Mouse (Mus musculus) kidney, postnatal 14 days (tissue): ENCODE measurements around the gene Ltbp2.
A peak's percentile ranks its signal among the peaks of the same experiment; 100 is the strongest.

Experiments used
- DNase-seq: peaks from one replicate; pipeline ENCODE4 v3.0.0; 2022; ENCODE audit warnings: mixed read lengths

Gene Ltbp2

DNA sequence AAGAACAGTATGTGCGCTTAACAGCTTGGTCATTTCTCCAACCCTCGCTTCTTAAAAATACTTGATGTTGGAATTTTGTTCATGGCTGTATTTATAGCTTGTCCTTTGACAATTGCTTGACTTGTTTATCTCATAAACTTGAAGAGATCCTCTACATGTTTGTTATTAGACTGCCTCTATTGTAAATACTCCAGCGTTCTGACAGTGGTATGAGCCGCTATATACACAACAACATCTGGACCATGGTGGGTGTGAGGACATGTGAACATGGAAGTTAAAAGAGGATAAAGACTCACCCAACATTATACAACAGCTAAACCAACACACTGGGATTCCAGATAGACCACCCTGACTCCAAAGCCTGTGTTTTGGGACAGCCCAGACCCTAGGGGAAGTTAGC, 41.6 kb downstream of the Ltbp2 start:
- DNase-seq: no peak

DNA sequence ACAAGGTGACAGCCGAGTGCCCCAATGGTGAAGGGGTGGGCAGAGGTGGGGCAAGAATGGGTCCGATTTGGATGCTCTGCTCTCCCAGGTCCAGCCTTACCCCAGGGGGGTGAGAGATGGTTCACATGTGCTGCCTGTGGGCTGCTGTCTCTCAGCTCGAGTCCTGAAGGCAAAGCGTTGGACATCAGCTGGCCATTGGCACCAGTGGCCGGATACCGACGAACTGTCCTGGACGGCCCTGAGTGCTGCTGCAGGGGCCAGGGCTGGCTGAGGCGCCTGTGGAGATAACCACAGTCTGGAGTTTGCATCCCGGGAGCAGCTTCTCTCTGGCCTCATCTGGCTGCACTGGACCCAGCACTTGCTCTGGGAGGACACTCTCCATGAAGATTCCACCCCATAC, 44.7 kb downstream of the Ltbp2 start:
- DNase-seq: no peak

DNA sequence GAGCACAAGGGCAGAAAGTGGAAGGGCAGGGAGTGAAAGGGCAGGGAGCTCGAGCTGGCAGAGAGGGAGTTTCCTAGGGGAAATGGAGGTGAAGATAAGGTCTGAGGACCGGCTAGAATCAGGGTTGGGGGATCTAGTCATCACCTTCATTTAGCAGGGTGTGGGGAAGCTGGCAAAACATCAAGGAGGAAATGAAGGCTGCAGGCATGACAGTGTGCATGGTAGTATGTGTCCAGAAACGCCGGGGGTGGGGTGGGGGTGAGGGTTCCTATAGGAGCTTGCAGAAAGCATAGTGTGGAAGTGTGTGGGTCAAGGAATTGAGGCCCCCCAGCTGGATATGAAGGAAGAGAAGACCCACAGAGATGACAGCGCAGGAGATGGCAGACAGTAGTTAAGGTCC, 45.2 kb downstream of the Ltbp2 start:
- DNase-seq: no peak

DNA sequence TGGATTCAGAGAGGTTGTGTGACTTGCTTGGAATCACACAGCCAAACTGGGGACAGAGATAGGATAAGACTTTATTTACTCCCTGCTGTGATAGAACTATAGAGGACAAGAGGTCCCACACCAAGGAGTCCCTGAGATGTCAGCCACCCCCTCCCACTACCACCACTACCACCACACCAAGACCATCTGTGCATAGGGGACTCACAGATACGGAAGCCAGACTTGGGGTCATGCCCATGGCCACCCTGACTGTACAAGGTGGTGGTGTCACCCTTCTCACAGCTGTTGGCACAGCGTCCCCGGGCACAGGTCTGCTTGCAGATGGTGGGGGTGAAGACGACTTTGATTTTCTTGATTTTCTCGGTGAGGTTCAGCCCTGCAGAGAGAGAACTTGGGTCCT, 45.9 kb downstream of the Ltbp2 start:
- no peak for DNase-seq

DNA sequence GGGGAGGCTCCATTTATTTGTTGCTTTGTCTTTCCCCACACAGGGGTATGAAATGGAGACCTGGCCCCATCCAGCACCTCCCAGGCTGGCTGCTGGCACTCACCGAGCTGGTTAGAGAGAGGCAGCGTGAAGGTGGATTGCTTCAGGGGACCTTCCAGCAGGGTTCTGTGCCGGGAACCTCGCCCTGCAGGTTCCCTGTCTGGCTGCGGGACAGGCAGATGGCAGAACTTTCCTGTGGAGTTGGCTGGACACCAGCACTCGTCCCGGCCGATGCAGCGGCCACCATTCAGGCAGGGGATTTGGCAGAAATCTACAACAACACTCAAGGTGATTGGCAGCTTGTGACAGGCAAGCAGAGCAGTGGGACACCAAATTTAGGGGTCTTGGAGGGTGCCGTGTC, 46.4 kb downstream of the Ltbp2 start:
- no peak for DNase-seq

DNA sequence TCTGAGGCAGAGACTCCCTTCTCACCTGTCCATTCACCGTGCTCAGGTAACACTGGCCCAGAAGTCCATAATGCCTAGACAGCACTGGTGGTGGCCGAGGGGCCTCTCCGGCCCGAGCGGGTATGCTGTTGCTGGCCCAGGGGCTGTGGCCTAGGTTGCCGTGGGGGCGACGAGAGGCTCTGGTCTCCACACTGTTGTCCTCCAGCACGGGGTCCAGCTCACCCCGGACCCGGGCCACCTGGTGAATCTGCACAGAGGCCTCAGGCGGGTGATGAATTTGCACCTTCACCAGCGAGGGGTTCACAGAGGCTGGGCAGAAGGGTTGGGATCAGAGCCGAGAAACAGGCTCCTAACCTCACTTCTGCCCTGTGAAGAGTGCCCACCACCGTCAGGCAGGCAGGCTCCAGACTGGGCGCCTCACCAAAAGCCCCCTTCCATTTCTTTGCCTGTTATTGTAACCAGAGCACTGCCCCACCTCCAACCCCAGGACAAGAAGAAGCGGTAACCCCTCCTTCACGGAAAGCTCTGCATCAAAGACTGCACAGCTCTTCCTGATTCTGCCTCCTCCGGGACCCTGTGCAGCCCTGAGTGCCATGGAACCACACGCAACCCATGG, 47.1 kb downstream of the Ltbp2 start:
- DNase-seq: no peak

DNA sequence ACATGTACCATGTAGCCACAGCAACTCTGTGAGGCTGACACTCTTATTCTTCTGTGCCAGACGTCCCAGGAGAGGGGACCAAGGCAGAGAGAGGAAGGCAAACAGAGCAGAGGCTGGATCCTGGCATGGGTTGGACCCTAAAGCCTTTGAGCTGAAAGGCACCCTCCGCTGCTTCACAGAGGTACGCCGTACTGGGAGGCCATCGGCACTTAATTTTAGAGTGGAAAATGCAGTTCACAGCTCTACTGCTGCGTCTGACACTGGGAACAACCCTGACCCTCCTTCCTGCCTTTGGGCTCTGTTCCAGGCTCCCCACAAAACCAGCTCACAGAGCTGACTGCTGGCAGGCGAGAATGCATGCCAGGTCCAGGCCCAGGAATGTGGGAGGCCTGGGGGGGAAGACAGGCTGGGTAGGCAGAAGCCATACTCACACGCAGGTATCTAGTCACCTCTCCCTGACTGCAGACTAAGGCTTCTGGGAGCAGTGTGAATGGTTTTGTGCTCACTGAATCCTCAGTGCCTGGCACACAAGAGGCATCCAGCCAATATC, 48.9 kb downstream of the Ltbp2 start:
- no peak for DNase-seq

DNA sequence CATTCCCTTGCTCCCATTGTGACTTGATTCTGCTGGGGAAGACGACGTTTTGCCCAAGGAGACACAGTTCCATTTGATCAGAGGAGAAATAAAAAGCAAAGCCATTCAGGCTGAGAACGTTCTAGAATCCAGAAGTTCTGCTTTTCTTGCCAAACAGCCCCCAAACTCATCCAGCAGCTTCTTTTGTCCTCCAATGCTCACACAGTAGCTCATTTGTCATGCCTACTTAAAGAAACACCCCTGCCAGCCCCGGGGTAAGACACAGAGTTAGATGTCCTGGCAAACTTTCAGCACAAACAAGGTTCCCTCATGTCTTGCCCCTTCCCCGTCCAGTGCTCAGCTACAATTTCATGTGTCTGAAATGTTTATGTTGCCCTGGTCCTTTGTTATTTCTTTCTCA, 52.1 kb downstream of the Ltbp2 start:
- DNase-seq: no peak

DNA sequence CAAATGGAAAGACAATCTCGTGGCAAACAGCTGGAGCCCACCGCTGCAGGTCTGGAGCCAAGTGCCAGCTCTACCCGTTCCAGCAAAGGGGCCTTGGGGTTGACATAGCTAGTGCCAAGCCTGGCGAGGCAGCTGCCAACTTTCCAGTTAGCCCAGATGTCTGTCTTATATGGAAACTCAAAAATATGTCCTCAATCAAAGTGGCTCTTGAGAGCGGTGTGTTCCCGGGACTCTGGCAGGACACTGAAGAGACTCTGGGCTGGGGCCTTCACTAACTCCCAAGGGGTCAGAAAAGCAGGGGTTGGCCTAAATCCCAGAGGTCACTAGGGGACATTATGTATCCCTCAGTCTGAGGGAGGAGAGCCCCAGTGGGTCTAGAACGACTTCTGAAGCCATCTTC, 52.7 kb downstream of the Ltbp2 start:
- DNase-seq: no peak

DNA sequence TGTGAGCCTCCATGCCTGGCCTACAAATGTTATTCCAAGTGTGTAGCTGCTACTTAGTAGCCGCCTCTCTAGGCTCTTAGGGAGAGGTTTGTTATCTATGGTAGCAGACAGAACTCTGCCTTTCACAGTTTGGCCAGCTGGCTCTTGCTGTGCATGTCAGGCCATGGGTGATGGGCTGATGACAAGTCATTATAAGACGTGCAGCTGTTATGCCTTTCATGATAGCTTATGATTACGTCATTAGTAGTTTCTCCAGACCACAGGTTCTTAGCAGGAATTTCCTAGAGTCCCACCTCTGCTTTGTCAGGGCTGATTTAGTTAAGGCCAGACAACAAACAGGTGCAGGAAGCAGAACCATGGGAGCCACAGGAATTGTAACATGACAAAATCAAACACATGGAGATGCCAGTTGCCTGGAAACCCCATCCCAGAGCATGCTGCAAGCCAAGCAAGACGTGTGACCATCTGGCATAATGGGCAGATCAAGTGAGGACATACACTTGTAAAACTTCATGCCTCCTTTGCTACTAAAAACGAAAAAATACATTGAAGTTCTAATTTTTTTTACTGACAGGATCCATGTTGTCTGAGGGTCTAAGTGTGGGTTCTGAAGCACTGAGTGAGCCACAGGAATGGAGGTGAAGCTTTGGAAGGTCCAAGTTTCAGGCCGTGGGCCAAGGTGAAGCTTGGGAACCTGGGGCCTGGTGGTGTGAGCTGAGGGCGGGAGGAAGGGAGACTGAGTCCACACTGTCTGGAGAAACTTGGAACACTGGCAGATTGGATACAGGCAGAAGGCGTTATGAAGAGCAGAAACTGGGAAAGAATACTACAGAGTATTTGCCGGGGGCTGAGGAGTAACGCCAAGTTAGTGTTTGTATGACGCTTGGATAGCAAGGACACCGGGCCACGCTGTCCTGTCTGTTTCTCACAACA, 56.8 kb downstream of the Ltbp2 start:
- DNase-seq: no peak

DNA sequence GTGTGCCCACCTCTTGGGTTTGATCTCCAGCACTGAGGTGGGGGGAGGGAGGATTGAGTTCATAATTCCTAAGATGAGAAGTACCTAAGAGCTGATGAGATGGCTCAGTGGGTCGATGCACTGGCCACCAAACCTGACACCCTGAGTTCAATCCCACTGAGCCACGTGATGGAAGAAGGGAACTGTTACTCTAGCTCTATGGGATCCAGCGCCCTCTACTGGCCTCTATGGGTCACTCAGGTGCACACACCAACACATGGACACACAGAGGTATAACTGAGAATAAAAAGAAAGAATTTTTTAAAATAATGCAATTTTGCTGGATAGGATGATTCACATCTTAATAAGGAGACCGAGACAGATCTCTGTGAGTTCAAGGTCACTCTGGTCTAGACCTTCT, 57.8 kb downstream of the Ltbp2 start:
- DNase-seq: no peak

DNA sequence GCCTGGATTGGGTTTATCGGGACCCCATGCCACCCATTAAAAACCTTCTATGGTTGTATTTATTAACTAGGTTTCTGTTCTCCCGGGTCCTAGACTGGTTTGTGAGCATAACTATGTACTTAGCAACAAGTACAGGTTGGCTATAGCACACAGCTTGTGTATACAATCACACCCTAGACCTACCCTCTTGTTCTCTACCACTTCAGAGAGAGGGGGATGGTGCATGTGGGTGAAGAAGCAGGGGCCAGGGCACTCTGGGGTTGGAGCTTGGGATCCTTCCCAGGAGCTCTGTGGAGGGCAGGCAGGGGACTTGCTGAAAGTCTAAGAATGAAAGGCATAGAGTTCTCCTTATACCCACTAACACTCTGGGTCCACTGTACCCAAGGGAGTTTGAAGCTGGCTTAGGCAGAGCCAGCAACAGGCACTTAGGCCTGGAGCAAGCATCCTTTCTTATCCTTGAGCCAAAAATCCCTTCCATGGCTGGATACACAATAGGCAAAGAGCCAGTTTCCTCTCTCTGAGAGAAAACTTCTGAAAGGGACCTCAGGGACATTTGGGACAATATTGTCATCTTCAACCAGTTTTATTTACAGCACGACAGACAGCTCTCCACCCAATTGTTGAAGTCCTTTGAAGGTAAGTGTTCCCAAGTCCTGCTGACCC, 61.5 kb downstream of the Ltbp2 start:
- no peak for DNase-seq

DNA sequence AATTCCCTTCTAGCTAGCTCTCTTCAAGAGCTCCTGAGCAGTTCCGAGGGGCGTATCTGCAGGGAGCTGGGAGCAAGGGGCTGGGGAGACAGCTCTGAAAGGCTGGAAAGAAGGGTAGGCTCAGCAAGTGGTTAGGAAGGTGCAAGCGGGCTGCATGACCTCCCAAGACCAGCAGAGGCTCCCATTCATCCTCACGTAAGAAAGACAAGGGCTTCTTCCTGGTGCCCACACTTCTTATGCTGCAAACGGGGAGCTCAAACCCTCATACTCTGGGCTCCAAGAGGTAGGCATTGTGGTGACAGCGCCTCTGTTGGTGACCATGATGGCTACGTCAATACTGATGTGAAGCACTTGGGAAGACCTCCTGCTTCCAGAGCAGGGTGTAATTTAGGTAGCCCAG, 62.6 kb downstream of the Ltbp2 start:
- no peak for DNase-seq

DNA sequence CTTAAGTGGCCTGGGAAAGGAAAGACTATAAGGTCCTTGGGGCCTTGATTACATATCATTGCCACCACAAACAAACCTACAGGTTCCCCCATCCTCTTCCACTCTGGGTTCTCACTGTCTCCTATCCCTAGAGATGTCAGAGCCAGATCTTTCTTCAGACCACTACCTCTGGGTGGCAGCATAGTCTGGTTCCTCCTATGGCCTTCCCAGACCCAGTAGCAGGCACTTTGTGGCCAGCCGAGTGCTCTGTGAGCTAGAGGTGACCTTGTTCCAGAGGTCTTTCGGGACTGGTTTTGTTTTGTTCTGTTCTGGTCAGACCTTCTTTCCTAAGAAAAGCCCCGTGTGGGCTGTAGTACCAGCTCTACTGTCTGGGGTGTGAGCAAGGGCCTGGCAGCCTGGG, 64.3 kb downstream of the Ltbp2 start:
- DNase-seq: peak; percentile 31

DNA sequence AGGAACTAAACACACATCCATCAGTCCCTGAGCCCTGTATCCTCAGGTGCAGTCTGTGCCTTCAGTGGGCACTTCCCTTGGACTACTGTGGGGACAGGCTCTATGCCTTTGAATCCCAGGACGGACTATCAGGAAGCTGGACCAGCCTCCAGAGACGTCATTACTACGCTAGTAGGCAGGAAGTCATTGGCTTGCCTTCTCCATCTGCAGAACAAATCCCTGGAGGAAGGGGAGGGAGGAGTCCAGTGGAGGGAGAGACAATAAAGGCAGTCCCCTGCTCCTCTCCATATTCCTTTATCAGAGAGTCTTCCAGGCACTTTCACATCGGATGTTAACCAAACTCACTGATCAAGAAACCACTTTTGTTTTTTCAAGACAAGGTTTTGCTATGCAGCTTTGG, 64.8 kb downstream of the Ltbp2 start:
- DNase-seq: peak; percentile 22

DNA sequence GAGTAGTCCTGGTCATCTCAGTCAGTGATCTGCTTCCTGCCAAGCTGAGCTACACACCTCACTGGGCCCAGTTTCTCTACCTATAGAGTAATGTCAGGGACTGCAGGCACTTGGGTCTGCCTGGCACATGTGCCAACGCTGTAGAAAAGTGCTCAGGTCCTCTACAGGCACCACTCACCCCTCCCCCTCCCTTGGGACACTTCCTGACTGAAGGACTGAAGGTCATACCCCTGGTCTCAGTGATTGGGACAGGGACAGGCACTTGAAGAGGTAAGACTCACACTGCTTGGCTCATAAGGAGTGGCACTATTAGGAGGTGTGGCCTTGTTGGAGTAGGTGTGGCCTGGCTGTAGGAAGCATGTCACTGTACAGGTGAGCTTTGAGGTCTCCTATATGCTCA, 65.5 kb downstream of the Ltbp2 start:
- no peak for DNase-seq

DNA sequence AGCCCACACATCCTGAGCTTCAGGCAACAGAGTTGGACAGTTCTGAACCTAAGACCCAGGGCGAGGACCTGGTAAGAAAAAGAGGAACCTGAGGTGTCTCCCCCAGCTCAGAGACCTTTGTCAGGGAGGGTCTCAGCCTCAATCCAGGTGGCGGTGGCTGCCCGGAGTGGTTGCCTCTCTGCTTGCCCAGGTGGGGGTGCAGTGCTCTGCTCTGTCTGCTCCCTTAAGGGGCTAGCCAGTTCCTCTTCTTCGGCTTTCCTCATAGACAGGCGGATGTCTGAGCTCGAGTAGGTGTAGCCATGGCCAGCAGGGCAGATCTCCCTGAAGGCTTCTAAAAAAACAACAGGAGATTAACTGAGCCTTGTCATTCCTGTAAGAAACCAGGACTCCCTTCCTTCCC, 67.3 kb downstream of the Ltbp2 start:
- DNase-seq: no peak

DNA sequence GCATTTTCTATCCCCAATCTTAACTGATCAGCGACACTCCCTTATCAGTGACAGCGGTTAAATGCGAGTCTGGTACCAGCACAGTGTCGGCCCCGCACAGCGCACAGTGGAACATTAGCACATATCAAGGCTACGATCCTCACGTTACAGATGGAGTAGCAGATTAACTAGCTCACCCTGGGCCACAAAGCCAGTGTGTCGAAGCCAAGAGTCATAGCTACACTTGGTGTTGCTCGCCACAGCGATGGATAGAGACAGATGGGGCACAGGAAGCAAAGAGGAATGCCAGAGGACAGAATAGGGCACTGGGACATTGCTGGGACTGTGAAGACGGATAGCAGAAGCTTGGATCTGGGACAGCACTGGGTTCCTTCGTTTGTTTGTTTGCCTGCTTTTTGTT, 69.0 kb downstream of the Ltbp2 start:
- DNase-seq: no peak

DNA sequence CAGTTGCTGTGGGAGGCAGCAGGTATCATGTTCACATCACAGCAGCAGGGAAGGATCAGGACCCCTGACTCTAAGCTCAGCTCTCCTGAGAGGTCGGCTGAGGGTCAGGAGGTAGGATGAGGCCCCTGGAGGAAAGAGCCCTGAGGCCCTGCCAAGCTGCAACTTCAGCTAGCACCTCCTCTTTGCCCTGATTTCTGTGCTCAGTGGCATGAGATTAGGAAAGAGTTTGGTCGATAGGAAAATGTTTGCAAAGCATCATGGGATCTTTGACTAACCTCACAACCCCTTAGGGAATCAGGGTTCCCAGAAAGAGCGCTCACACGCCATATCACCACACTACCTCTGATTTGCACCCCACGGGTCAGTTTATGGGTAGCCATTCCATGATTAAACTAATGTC, 69.6 kb downstream of the Ltbp2 start:
- DNase-seq: no peak

DNA sequence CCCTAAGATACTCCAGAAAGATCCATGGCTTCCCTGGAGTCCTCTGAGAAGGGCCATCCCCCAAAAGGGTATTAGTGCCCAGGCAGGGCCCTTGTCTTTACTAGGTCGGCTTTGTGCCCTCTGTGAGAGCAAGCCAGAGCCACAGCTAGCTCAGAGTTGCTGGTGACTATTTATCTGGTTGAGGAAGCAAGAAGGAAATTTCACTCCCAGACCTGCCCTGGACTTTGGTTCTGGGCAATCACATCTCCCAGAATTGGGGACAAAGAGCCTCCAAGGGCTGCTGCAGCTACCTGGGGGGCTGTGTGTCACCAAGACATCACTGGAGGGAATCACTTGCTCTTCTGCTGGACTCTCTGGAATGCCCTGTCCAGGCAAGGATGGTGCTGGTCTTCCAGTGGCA, 70.3 kb downstream of the Ltbp2 start:
- DNase-seq: no peak

DNA sequence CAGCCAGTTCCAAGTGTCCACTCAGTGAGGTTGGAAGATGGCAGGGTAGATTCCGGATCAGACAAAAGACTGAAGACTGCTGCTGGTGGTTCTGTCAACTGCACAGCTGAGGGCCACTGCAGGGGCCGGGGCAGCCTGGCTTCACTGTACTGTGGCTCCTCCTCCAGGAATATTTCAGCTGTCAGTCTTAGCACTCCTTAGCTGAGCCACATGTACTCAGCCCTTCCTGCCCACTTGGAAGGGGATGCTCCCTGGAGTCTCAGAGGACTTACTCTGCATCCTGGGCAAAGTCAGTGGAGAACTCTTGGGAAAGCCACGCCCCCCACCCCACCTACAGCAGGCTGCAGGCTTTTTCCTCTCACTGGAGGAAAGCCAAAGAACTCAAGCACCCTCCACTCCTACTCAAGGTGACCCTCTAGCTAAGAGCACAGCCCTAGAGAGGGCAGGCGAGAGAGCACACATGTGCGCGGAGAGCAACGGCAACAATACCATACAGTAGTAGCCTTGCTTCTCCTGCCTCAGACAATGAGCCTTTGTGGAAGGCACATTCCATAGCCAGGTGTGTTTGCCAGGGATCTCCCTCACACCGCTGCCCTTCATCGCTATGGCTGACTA, 71.0 kb downstream of the Ltbp2 start:
- DNase-seq: peak; percentile 34

DNA sequence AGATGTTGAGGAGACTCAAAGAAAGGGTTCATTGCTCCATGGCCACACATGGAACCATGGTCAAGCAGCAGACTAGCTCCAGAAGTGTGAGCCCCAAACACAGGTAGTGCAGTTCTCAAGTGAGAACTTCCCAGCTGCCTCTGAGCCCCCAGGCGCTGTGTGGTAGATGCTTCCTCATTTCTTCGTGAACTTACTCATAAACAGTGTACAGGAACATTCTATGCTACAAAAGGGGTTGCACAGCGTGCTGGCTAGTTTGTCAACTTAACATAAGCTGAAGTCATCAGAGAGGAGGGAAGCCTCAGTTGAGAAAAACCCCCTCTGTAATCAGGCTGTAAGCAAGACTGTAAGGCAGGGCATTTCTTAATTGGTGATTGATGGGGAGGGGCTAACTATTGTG, 73.7 kb downstream of the Ltbp2 start:
- no peak for DNase-seq

DNA sequence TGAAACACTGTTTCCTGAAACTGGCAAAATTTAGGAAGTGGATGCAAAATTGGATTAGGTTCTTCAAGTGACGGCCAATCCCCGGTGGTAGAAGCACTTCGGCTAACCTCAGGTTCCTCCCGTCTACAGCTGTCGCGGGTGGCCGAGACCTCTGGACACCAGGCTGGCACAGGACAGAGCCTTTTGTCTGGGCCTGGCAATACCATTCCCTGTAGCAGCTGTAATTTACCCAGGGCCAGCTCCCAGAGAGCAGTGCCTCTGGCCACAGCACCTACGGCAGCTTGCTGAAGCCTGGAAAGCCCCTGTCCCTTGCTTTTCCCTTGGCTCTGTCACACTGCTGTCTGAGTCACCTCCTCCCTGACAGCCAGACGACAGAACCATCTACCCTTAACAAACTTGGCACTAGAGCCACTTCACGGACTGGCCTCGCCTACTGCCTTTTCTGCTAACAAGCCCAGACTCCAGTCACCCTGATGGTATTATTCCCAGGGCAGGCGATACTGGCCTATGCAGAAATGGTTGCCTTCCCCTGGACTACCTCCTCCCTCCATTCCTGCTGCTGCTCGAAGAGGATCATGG, 74.7 kb downstream of the Ltbp2 start:
- DNase-seq: no peak
